Mouse (Mus musculus): ENCODE results near the gene Gnai3. TPM values are rescaled to one million over a fixed set of nuclear protein-coding genes. Genes with fewer than 3 reads are reported as not detected.

Gene Gnai3
- total RNA-seq, 2 experiments from 2014 or later, result 28.0 to 28.4 TPM

- H3K27ac ChIP-seq, result no peak overlapping the region
- TF ChIP-seq CTCF (conservative IDR thresholded peaks at IDR 0.05), result no peak
- no peak overlapping the region for H3K4me3 ChIP-seq
- DNase-seq (ENCODE audit: low spot score in 2 of 2), result no peak
Observed at GRCm38 (mm10) chr3:108062648-108063047, 83.3 kb downstream of the Gnai3 start.

DNA sequence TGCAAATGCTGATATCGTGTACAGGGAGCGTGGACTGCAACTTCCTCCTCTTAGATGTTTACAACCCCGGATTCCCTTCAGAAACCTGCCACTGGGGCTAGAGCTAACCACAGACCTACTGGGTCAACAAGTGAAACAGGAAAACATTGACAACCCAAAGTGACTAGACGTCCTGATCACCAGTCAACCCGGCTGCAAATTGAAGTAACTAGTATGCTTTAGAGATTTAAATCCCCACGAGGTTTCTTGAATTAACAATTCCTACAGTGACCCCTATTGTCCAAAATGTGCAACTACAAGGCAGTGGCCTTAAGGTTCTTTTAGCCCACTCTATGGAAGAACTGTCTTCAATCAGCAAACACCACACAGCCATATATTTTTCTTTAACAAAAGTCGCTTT, 84.5 kb downstream of the Gnai3 start:
- peak in 1 of 2 experiments; percentile 64 for DNase-seq (ENCODE audit: low spot score in 2 of 2)
- Histone ChIP-seq H3K4me3 (no peak overlapping the region), H3K27ac (no peak overlapping the region)
- TF ChIP-seq CTCF (conservative IDR thresholded peaks at IDR 0.05), result peak; percentile 96

Other genes starting within 250 kb of the Gnai3 start
- gene Gstm7, start 214.3 kb downstream of the Gnai3 start, total RNA-seq (2021), result 100 to 1,000 TPM; 173 to 177 TPM
- 10 to 100 TPM; 16.6 to 19.5 TPM for gene Gstm6, start 202.4 kb downstream of the Gnai3 start, total RNA-seq (2021)
- not detected for gene Gstm3, start 176.9 kb downstream of the Gnai3 start, total RNA-seq (2021)
- gene Gstm2, start 159.7 kb downstream of the Gnai3 start, total RNA-seq (2021), result 1 to 10 TPM; 2.3 to 3.6 TPM
- gene Gstm1, start 128.2 kb downstream of the Gnai3 start, total RNA-seq (2021), result 100 to 1,000 TPM; 350 to 371 TPM
- 10 to 100 TPM; 11.5 to 12.3 TPM for gene Gstm4, start 101.3 kb downstream of the Gnai3 start, total RNA-seq (2021)
- 10 to 100 TPM; 74.0 to 76.7 TPM for gene Ampd2, start 59.5 kb downstream of the Gnai3 start, total RNA-seq (2021)
- not detected for gene Gnat2, start 53.4 kb downstream of the Gnai3 start, total RNA-seq (2021)
- 10 to 100 TPM; 17.3 to 18.0 TPM for gene Gpr61, start 8.7 kb upstream of the Gnai3 start, total RNA-seq (2021)
- gene Amigo1, start 40.2 kb upstream of the Gnai3 start, total RNA-seq (2021), result 10 to 100 TPM; 69.7 to 79.0 TPM
- gene Cyb561d1, start 55.1 kb upstream of the Gnai3 start, total RNA-seq (2021), result 10 to 100 TPM; 16.3 to 16.8 TPM
- 10 to 100 TPM; 31.9 to 34.6 TPM for gene Atxn7l2, start 64.8 kb upstream of the Gnai3 start, total RNA-seq (2021)
- 1 to 10 TPM; 2.0 to 3.0 TPM for gene Sypl2, start 80.5 kb upstream of the Gnai3 start, total RNA-seq (2021)
- gene Psma5, start 110.8 kb upstream of the Gnai3 start, total RNA-seq (2021), result 10 to 100 TPM; 68.2 to 76.8 TPM
- 100 to 1,000 TPM; 360 to 361 TPM for gene Sort1, start 137.9 kb upstream of the Gnai3 start, total RNA-seq (2021)
- 1 to 10 TPM in 1 of 2 experiments, under 1 TPM in 1; 0.83 to 1.5 TPM for gene Mybphl, start 218.8 kb upstream of the Gnai3 start, total RNA-seq (2021)
- gene Psrc1, start 237.7 kb upstream of the Gnai3 start, total RNA-seq (2021), result 10 to 100 TPM; 17.5 to 22.2 TPM

All from layer of hippocampus, adult 2 months (tissue).